Mouse (Mus musculus) cerebellum, adult 2 months (tissue): ENCODE data around the gene Bcan.

Experiments used
- CTCF ChIP-seq: fragments of 200-500 bp; IDR thresholded peaks from 2 replicates; pipeline ENCODE4 v1.5.1; 2011; ENCODE audit warnings: low read depth, mild to moderate bottlenecking, control low read depth, low read length, moderate library complexity, borderline replicate concordance; ENCODE audit not compliant: insufficient read depth
- POLR2A ChIP-seq: fragments of 200-500 bp; IDR thresholded peaks from 2 replicates; pipeline ENCODE4 v1.6.1; 2011; ENCODE audit warnings: low read length, control low read depth, borderline replicate concordance; ENCODE audit not compliant: insufficient read depth

- TF ChIP-seq CTCF, result no peak
- no peak for TF ChIP-seq POLR2A
Observed at GRCm38 (mm10) chr3:87996401-87996800, 3.6 kb downstream of the Bcan start.
